Mouse (Mus musculus) telencephalon, adult 2 months (tissue): ENCODE data around the gene Stard5.

Experiments
- DNase-seq: peaks from one replicate; pipeline ENCODE4 v3.0.0-alpha.2; 2011; ENCODE audit warnings: low read depth, low spot score

Gene Stard5

DNA sequence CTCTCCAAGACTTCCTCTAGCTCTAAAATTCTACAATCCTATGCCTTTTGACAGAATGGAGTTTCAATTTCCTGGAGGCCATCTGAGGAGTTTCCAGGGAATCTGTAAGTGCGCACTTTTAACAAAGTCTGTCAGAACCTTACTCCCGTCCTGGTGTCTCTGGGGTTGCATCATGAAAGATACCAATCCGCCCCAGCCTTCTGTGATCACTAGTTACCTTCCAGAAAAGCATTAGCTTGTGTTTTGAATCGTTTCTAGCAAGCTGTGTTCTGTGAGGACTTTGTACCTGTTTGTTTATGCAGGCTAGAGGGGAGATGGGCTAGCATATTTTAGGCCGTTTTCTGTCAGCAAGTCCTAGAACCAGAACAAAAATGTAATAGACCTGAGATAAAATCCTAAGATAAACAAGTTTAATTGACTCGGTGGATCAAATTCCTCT lies 942 bp downstream of the Stard5 start:
- no peak for DNase-seq

DNA sequence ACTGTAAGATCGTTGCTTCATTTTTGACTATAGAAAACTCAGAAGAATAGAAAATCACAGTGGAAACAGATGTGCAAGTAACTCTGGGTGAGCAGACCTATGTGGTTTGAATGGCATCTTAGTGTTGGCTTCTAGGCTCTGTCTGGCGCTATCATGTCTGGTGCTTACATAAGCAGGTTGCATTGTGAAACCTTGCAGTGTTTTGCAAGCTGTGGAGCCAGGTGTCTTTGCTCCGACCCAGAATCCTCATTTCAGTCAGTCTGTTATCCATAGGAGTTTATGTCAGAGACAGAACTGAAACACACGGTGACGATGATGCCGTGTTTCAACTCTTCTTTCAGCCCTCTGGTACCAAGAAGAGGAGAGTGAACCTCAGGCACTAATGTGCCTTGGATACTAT lies 2.1 kb downstream of the Stard5 start:
- DNase-seq = no peak

DNA sequence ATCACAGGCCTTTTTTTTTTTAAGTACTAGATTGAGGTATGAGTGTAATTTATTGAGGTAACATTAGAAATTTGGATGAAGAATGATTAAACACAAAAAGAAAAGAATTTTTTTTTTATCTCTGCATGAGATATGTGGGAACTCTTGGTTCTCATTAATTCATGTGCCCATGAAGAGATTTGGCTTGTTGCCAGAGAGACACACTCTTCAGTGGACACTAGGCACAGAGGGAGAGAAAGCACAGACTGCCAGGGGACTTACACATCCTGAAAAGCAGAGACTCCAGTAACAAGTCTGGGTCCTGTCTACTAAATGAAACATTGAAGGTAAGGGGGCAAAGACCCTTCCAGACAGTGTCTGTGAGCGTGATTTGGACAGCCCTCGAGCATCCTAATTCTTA lies 4.0 kb downstream of the Stard5 start:
- DNase-seq = no peak

DNA sequence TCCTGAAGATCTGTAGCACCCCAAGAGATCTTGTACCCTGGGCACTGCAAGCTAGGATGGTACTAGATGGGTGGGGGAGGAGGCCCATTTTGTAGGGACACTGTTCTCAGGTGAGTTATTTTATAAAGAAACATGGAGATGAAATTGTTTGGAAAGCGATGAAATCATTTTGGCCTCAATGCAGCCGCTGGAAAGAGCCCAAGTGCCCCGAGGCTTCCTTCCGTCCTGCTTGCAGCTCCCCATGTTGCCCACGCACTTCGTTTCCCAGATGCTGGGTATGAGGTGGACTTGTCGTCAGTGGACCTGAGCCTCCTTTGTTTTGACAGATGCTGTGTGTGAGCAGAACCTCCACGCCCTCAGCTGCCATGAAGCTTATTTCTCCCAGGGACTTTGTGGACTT lies 4.7 kb downstream of the Stard5 start:
- DNase-seq = no peak

DNA sequence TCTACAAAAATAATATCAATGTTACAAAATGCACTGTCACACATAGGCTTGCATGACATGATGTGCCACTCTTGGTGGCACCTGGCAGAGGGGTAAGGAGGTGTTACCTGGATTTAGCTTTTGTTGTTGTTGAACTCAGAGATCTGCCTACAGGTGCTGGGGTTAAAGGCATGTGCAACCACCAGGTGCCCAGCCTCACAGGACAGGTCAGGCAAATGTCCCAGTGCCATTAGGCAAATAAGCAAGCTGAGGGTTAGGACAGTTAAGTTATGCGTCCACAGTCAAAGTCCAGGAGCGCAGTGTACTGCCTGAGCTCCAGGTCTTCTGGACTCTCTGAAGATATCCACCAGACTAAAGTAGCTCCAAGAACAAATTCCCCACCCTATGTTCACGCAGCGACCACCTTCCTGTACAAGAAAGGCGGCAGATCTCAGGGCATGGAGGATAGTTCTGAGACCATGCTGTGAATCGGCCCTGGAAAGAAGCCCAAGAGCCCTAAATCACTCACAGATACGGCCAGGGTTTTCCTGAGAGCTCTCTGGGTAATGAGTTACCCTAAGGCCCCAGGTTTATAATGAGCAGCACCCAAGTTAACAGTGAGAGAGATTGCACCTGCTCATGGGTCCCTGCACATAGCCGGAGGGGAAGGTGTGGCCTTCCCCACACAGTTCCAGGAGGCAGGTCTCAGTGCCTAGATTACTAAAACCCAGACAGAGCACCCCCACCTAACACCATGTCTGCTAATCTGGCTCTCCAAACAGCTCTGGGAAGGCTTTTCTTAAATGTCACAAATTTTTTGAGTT lies 6.2 kb downstream of the Stard5 start:
- DNase-seq = no peak

DNA sequence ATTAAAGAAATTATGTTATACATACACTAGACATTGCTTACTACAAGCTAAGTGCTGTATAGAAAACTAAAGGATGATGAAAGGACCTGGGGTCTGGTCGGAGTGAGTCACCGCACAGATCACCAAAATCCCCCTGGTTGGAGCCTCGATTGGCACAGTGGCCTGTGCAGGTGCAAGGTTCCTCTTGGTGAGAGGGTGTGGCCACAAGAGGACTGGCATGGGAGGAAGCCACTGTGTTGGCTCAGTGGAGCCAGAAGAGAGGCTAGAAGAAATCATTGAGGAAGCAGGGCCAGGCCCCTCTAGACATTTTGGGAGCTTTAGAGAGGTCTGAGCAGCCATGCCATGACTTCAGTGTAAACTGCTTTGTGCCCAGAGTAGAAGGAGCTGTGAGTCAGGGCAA lies 7.3 kb downstream of the Stard5 start:
- no peak for DNase-seq

DNA sequence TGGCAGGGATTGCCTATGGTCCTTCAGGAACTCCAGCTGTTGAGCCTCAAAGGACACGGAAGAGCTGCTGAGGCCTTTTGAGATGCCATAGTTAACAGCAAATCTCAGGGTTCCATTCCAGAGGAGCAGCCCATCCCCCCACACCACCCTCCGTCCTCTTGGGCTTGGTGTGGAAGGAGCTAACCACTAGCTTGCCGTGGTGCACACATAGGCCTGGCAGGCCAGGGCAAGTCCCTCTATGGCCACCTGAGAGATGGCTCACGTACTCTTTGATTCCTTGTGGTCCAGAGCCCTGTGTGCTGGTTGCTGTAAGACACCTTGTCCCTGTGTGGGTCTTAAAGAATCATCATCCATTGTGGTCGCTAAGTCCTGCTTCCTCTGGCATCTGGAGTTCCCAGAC lies 8.8 kb downstream of the Stard5 start:
- no peak for DNase-seq

DNA sequence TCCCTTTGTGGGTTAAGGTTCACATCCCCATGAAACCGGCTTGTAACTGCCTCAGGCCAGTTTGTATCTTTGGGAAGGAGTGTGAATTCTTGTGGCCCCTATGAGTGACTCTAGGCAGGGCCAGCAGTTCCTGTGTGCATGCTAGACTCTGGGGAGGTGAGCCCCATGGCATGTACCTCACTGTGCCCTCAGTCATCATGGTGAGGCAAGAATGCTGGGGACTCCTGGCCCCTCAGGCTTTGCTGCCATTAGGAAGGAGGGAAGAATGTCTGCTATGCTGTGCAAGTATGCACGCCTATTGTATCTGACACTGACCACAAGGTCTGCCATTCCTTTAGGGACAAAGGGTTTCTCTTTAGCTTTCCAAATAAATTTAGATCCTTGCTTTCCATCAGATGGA lies 9.4 kb downstream of the Stard5 start:
- no peak for DNase-seq

DNA sequence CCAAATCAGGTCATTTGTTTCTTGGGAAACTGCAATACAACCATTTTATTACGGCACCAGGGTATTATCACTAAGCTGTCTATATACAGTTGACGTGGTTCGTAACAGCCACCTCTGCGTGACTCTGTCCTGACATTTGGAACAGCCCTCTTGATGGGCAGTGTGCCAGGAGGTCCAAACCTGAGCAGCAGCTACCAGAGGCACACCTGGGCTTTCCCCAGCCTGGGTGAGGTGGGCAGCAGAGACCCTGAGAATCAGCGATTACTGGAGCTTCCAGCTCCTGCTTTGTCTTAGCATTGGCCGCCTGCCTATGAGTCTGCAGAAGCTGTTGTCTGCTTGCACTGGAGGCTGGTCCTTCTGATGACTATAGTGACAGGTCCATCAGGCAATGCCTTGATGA lies 11.8 kb downstream of the Stard5 start:
- DNase-seq = no peak

DNA sequence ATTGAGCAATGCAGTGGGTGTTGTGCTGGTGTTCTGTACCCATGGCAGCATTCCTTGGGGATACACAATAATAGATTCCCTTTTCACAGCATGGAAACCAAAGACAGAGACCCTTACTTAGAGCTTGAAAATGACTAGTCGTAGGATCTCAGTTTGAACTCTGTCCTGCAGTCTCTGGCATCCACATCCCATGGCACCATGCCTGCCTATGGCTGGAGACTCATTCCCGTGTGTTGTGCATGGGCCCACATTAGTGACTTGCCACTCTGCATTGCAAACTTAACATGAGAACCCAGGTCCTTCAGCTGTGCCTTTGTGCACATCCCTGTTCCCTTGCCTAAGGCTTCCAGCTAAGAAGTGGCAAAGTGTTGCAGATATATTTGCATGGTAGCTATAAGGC lies 13.0 kb downstream of the Stard5 start:
- no peak for DNase-seq

DNA sequence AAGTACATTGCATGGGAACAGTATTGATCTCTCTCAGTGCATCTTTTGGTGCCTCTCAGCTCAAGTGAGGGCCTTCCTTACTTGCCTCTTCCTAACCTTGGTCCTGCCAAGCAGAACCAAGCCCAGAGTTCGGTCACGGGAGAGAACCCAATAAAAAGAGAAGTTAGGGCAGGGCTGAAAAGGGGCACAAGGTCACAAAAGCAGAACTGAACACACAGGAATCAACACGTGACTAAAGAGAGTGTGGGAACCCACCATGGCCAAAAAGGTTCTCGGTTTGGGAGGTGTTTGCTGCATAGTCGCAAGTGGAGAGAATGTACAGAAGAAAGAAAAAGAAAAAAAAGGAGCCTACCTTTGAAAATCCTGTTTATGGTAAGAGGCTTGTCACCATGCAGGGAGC lies 13.7 kb downstream of the Stard5 start:
- no peak for DNase-seq

DNA sequence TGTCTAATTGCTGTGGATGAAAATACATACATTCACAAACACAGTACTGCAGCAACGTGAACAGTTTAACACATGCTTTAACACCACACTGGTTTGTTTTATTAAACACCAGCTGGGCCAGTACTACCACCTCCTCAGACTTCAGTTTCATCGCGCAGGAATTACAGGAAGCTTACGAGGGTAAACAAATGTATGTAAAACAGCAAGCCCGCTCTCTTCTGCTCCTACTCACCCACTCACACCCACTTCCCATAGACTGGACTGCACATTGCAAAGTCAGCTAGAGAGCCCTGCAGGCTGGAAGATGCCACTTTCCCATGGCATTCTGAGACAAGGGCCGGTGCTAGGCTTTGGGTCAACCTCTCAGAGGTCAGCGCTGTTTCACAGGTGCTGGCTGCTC lies 17.0 kb downstream of the Stard5 start:
- DNase-seq = no peak

DNA sequence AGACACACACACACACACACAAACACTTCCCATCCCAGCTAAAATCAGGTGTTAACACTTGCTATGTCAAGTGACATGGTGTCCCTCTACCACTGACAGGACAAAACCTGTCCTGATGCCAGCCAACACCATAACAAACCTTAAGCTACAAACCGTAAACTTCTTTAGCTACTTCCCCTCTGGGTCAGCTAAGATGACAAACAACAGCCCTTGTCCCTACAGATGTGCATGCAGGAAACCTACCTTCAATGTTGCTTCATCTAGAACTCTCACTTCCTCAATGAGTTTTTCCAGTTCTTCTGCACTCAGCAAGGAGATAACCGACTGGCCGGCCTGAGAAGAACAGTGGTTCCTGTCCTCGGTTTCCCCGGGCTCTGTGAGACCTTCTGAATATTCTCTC lies 18.9 kb downstream of the Stard5 start:
- no peak for DNase-seq

DNA sequence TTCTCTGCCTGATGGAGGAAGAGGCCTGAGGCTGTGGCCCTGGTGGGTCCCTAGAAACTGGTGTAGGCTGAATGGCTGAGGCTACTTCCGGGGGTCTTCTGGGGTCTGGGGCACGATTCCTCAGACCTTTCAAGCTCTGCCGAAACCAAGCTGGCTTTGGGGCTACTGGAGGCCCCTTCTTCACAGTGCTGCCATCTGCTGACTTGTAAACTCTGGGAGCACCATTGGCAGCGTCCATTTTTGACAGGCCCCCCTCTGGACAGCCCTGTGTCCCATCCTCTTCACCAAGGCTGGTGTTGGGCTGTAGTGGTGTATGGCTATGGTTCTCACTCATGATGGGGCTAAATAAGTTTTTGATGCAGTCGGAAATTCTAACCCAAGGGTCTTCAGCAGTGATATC lies 20.7 kb downstream of the Stard5 start:
- DNase-seq = no peak

DNA sequence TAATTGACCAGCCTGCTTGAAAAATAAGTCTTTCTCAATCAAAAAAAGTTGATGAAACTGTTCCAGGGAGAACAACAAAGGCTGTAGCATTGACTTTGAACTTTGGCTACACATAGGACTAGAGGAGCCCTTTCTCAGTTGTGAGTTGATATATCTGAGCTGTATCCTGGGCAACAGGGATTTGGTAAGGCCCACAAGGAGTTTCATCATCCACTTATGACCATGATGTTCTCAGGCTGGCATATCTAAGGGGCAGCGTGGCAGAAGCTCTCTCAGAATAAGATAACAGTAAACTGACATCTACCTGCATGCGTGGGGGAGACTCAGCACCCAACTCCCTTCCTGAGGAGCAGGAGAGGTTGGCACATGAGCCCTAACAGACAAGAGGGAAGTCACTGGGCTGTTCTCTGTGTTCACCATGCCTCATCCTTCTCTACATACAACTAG lies 21.9 kb downstream of the Stard5 start:
- DNase-seq = no peak

DNA sequence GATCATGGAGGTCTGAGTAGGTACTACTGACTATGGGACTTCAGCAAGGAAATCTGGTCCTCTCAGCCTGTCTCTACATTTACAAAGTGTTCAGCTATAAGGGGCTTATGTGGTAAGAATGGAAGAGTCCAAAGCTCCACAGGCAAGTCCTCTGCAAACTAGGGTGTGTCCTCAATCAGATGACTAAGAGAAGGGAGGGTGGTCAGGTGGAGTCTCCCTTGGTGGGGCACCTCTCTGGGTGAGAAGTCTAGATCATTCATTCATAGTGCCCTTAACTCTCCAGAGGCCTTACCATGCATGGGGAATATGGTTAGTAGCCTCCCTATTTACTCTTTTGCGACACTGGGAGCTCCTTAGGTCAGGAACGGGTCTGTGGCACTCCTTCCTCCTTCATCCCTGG lies 22.4 kb downstream of the Stard5 start:
- DNase-seq = no peak

DNA sequence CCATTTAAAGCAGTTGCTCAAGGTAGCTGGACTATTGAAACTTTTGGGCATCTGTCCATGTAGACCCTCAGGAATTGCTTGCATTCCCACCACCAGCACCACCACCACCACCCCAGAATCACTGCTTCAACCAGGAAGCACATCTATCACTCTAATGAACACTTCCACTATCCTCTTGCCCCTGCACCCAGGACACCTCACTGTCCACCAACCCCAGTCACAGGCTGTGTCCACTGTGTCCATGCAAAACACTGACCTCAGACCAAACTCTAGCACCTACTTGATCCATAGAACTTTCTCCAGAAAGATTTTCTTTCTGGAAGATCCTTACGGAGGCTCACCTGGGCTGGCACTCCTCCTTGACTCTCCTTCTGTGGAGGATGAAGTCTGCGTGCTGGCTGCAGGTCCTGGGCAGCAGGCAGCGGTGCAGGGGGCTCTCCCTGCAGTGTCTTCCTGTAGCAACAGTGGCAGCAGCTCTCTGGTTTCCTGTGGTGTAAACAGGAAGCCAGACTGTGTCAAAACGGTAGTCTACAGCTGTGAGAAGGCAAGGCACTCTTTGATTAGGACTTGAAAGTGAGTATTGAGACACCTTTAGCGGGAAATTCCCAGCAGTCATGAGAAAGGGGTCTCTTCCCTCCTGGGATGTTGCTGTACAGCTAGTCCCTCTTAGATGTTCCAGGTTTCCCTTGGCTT lies 23.3 kb downstream of the Stard5 start:
- no peak for DNase-seq

DNA sequence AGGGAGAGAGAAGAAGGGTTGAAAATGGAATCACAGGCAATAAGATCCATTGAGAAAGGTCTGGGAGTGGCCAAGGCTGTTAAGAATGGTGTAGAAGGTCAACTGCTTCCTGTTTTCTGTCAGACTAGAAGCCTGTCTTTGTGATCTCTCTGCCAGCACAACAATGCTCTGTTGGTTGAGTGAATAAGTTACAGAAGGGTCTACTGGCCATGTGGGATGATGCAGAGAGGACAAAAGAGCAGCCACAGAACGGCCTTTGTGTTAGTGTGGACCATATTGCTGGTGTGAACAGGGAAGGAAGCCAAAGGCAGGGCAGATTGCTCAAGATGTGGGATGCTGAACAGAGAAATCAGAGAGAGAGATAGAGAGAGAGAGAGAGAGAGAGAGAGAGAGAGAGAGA lies 27.0 kb downstream of the Stard5 start:
- no peak for DNase-seq

DNA sequence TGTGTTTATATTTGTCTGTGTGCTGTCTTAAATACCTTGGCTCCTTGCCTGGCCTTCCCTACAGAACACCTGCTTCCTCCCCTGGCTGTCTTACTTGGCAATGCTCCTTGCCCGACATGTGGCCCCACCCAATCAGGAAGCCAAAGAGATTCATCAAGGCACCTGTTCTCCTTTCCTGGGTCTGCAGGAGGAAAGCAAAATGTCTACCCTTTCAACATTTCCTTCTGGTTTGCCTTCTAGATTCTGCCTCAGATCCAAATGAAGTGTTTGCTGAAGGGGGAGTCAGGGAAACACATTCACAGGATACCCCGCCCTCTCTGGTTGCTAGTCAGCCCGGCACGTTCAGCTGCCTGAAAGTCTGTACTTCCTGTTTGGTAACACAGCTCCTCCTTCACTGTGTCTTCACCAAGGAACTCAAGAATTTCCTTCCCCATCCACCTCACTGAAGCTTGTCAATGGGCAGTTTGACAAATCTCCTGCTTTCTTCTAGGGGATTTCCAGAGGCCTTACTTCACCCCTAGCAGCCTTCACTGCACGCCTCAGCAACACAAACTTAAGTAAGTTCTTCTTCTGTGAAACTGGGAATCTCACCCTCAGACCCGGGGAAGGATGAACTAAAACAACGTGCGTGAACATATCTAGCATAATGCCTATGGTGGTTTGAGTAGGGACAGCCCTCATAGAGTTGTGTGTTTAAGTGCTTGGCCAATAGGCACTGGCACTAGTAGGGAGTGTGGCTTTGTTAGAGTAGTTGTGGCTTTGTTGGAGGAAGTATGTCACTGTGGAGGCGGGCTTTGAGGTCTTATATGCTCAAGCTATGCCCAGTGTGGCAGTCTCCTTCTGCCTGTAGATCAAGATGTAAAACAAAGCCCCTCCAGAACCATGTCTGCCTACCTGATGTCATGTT lies 27.7 kb downstream of the Stard5 start:
- DNase-seq = no peak

DNA sequence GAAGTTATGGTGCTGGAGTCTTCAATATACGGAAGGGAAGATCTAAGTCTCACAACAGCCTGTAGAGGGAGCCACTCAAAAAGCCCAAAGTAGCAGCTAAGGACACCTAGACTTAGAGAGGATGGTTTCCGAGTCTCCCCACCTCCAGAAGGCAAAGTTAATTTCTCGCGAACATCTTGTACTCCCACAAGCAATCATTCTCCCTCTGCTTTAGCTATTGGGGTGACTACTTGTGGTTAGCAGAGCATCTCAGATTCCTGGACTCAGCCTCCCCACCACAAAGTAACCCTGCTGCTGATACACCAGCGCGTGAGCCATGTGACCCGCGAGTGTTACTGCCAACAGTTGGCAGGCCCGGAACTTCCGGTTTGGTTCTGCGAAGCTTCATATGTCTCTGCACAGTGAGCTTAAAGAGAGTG lies 28.5 kb downstream of the Stard5 start:
- DNase-seq = no peak

DNA sequence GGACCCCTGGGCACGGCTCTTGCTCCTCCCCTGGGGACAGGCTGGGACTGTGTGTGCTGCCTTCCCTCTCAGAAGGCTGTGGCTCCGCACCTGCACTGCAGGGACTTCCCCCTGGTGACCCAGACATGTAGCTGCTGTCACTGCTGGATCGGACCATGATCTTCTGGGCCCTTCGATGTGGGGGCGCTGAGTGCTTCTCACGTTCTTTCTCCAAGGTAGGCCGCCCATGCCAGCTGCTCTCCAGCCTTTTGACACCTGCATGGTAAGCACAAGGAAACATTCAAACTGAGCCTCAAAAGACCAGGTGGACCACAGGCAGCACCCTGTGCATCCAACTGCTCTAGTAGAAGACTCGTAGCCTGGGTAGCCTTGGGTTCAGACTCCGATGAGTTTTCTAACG lies 29.3 kb downstream of the Stard5 start:
- no peak for DNase-seq

DNA sequence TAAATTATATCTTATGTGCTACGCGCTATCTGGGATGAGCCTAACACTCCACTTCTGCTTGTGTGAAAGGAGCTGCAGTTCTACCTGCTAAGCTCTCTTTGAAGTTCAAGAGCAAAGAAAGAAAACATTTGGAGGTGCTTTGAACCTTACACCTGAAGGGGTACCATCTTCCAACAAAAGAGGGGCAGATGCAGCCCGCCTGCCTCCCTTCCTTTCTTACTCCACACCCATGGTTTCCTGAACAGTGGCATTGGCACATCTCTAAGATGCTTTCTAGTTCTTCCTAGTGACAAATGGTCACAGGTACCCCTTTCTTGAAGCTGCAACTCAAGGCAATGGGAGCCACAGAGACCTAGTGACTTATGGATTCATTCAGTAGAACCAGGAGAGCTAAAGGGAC lies 30.0 kb downstream of the Stard5 start:
- no peak for DNase-seq
